Mouse (Mus musculus) ES-Bruce4 (cell line): ENCODE data around the gene Adora1. TPM values are rescaled to one million over a fixed set of nuclear protein-coding genes. Genes with fewer than 3 reads are reported as not detected.
A peak's percentile ranks its signal among the peaks of the same experiment; 100 is the strongest.

Source experiments
- H3K27ac ChIP-seq: 2 replicates; pipeline ENCODE4 v1.5.1; 2012; ENCODE audit warnings: low read length, inconsistent platforms; ENCODE audit not compliant: insufficient read depth
- H3K27me3 ChIP-seq: 2 replicates; pipeline ENCODE4 v1.6.1; 2012; ENCODE audit warnings: mild to moderate bottlenecking, low read length, inconsistent platforms; ENCODE audit not compliant: control insufficient read depth, poor library complexity, insufficient read depth, severe bottlenecking
- H3K36me3 ChIP-seq: 2 replicates; pipeline ENCODE4 v1.6.1; 2012; ENCODE audit warnings: inconsistent platforms, mild to moderate bottlenecking, low read length, moderate library complexity; ENCODE audit not compliant: control insufficient read depth, poor library complexity, insufficient read depth, severe bottlenecking
- H3K4me1 ChIP-seq: one replicate; pipeline ENCODE4 v1.8.1; 2011; ENCODE audit warnings: low read length; ENCODE audit not compliant: control insufficient read depth, insufficient read depth
- H3K4me3 ChIP-seq: 2 replicates; pipeline ENCODE4 v1.5.1; 2011; ENCODE audit warnings: low read depth, mild to moderate bottlenecking, low read length
- H3K9ac ChIP-seq: 2 replicates; pipeline ENCODE4 v1.6.1; 2012; ENCODE audit warnings: low read depth, mild to moderate bottlenecking, inconsistent platforms; ENCODE audit not compliant: poor library complexity, severe bottlenecking
- H3K9me3 ChIP-seq: replicated peaks from 2 replicates; pipeline ENCODE4 v1.6.1; 2012; ENCODE audit warnings: mild to moderate bottlenecking, low read length, inconsistent platforms; ENCODE audit not compliant: control insufficient read depth, poor library complexity, insufficient read depth, severe bottlenecking
- CTCF ChIP-seq: IDR thresholded peaks from one replicate; pipeline ENCODE4 v1.8.1; 2011; ENCODE audit warnings: low read depth, low read length
- EP300 ChIP-seq: IDR thresholded peaks from 2 replicates; pipeline ENCODE4 v1.6.1; 2011; ENCODE audit warnings: low read depth, low read length; ENCODE audit not compliant: insufficient read depth
- POLR2A ChIP-seq: IDR thresholded peaks from one replicate; pipeline ENCODE4 v1.8.1; 2011; ENCODE audit warnings: low read length; ENCODE audit not compliant: insufficient read depth
- polyA plus RNA-seq: library from polyadenylated mRNA; stranded (reverse); fragments of >200 nt; gene quantifications from 2 replicates; pipeline ENCODE4 v1.2.4, GENCODE M21; 2011; ENCODE audit warnings: low read depth; ENCODE audit not compliant: missing spikeins, insufficient read depth, insufficient read length

Adora1 gene
- 0.18 TPM in 1 of 2 replicates, not detected in the other for polyA plus RNA-seq

- Histone ChIP-seq H3K9ac (no peak within 1 kb of the TSS), H3K27ac (no peak within 1 kb of the TSS), H3K9me3 (no peaks in the 10 kb centered on the region), H3K36me3 (no peaks in the 10 kb centered on the region), H3K4me3 (peak within 1 kb of the TSS; percentile 67), H3K4me1 (no peaks in the 10 kb centered on the region), H3K27me3 (peaks cover 12% of the 10 kb centered on the region; the same call in 1 of the 2 replicates)
- TF ChIP-seq CTCF (no peak), EP300 (no peak), POLR2A (no peak)
Observed at GRCm38 (mm10) chr1:134235391-134235921, at the start of gene Adora1. TSS of gene Adora1 (minus strand) at chr1:134235431.

- Histone ChIP-seq H3K4me3 (no peak overlapping the region), H3K4me1 (no peaks in the 10 kb centered on the region), H3K9me3 (no peaks in the 10 kb centered on the region), H3K27me3 (no peaks in the 10 kb centered on the region), H3K9ac (no peak overlapping the region), H3K36me3 (no peaks in the 10 kb centered on the region), H3K27ac (no peak overlapping the region)
- TF ChIP-seq EP300 = no peak
- TF ChIP-seq POLR2A = no peak
Observed at GRCm38 (mm10) chr1:134283108-134283507, 47.9 kb upstream of the Adora1 start.

DNA sequence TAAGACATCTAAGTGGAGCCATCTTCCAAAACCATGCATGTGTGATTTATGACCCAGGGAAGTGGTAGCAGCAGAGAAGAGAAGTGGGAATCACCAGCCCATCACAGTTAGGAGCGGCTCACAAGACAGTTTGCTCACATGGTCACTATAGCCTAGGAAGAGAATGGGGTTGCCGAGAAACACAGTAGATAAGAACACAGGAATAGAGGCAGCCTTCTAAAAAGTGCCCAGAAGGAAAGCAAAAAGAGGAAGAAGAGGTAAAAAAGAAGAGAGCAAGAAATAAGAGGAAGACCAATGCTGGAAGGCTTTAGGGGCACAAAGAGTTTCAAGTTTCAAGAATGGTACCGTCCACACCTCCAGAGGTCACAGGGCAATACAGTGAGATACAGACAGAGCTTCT is 47.1 kb upstream of the Adora1 start:
- Histone ChIP-seq H3K9me3 (no peaks in the 10 kb centered on the region), H3K36me3 (no peaks in the 10 kb centered on the region), H3K4me1 (no peaks in the 10 kb centered on the region), H3K9ac (no peak overlapping the region), H3K27me3 (no peaks in the 10 kb centered on the region), H3K27ac (no peak overlapping the region), H3K4me3 (no peak overlapping the region)
- TF ChIP-seq EP300 = no peak
- TF ChIP-seq CTCF = no peak
- no peak for TF ChIP-seq POLR2A

DNA sequence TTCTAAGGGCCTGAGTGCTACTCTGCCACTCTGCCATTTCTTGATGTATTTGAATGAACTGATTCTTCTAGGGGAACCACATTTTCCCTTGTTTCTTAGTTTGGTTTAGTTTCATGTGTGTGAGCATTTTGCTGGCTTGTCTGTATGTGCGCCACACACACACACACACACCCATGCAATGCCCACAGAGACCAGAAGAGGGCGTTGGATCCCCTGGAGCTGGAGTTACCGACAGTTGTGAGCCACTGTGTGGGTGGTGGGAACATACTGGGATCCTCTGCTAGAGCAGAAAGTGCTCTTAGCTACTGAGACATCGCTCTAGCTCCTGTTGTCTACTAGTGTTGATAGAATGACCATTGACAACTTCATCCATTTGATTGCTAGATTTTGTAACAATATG is 46.3 kb upstream of the Adora1 start:
- Histone ChIP-seq H3K27ac (no peak overlapping the region), H3K9ac (no peak overlapping the region), H3K27me3 (no peaks in the 10 kb centered on the region), H3K9me3 (no peaks in the 10 kb centered on the region), H3K4me3 (no peak overlapping the region), H3K4me1 (no peaks in the 10 kb centered on the region), H3K36me3 (no peaks in the 10 kb centered on the region)
- TF ChIP-seq POLR2A (no peak), EP300 (no peak), CTCF (peak; percentile 55)

GRCm38 (mm10) chr1:134280174-134280573 is 44.9 kb upstream of the Adora1 start:
- Histone ChIP-seq H3K27me3 (no peaks in the 10 kb centered on the region), H3K9me3 (no peaks in the 10 kb centered on the region), H3K4me1 (no peaks in the 10 kb centered on the region), H3K36me3 (no peaks in the 10 kb centered on the region), H3K27ac (no peak overlapping the region), H3K9ac (no peak overlapping the region), H3K4me3 (no peak overlapping the region)
- TF ChIP-seq EP300 = no peak
- no peak for TF ChIP-seq POLR2A
- no peak for TF ChIP-seq CTCF

- H3K9me3 ChIP-seq = no peaks in the 10 kb centered on the region
- no peak overlapping the region for H3K9ac ChIP-seq
- no peaks in the 10 kb centered on the region for H3K27me3 ChIP-seq
- no peak overlapping the region for H3K27ac ChIP-seq
- no peak for TF ChIP-seq CTCF
- no peak for TF ChIP-seq EP300
- no peak for TF ChIP-seq POLR2A
- H3K4me3 ChIP-seq = no peak overlapping the region
- H3K36me3 ChIP-seq = no peaks in the 10 kb centered on the region
- H3K4me1 ChIP-seq = no peaks in the 10 kb centered on the region
Observed at GRCm38 (mm10) chr1:134276823-134277222, 41.6 kb upstream of the Adora1 start.
